Mouse (Mus musculus): ENCODE measurements at regions not wholly inside any gene's neighbourhood (a gene's known extent, or its start where the extent isn't known, plus 50 kb on each side); places are given as distances from the start of the nearest gene placed in this dataset.

DNA sequence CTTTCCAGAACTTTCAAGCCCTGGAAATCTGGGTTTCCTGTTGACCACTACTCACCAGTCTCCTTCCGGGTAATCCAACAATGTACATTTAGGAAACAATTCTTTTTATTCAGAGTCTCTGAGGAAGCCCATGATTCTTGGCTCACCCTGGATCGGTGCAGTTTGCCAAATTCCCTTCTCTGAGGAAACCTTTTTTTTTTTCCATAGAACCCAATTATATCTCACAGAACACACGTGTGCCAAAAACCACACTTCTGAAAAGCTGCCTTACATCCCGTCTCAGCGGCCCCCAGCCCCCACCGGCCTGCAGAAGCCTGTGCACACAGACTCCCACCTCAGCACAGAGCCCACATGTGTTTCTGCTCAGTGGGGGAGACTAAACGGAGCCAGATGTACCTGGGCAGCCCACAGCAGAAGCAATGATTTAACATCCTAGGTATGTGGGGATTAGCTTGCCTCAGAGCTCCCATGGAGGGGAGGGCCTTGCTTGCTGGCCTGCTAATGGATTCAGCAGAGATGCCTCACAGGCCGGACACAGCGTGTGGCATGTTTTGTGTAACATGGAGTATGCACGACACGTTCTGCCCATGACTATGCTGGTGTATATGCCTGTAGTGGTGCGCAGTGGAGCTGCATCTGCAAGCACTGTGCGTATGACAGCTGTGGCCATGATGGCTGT is 413.7 kb downstream of the Rps24 start:
- no peak for TF ChIP-seq CTCF (IDR thresholded peaks at IDR 0.05; ENCODE audit: low read depth)
- no peak for TF ChIP-seq EP300 (IDR thresholded peaks at IDR 0.05; ENCODE audit: low read depth)
